Mouse (Mus musculus) gastrocnemius, postnatal 36 days (tissue): ENCODE data around the gene Ccno. TPM values are rescaled to one million over a fixed set of nuclear protein-coding genes. Genes with fewer than 3 reads are reported as not detected.
A peak's percentile ranks its signal among the peaks of the same experiment; 100 is the strongest.

Experiments
- DNase-seq, 2 experiments: peaks; one replicate each; pipeline ENCODE4 v3.0.0; 2022
- intact Hi-C: fragments of 180-260 bp; cut with DNase I; formaldehyde crosslinking; loops from one replicate; pipeline ENCODE4 v1.15.1; 2025
- long read RNA-seq, 2 experiments: library from polyadenylated mRNA; stranded (forward); transcript quantifications; one replicate each; pipeline ENCODE4 v2.0.0; 2021
- total RNA-seq, 2 experiments: library from RNA; stranded (reverse); gene quantifications; 2 replicates each; pipeline ENCODE4 v1.2.3; 2021

Ccno gene
- not detected for total RNA-seq
- long read RNA-seq, experiment 1, result 0 reads
- long read RNA-seq, experiment 2, result 0 reads

DNA sequence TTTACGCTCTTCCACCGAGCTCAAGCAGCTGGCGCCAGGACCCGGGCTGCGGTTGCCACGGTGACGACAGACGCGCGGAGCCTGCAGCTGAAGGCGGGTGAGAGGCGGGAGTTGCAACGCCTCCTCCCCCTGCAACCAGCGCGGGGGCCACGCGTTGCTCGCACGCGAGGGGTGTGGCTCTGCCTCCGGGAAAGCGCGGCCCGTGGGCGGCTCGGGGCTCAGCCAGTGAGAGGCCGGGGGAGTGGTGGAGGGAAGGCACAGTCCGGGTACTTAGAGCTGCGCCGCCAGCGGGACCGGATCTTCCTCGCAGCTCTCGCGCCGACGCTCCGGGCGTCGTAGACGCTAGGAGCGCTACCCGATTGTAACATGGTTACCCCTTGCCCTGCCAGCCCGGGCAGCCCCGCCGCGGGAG lies at the start of gene Ccno:
Gene Ccno, plus strand, starts transcription at position 271 of the 412 bp plus-strand sequence.
- intact Hi-C loops, result loop anchor here (2.0 kb wide), 1 partner anchor 59 kb away; no protein-coding TSS in a partner anchor

GRCm38 (mm10) chr13:112938130-112938529 lies 49.5 kb upstream of the Ccno start:
- intact Hi-C loops, result loop anchor here (10.0 kb wide), 1 partner anchor 97 kb away; the partner anchor contains the start of gene Cdc20b

More for the DNA sequence above, at the start of gene Ccno:
- peak; percentile 82 to 90 for DNase-seq

DNA sequence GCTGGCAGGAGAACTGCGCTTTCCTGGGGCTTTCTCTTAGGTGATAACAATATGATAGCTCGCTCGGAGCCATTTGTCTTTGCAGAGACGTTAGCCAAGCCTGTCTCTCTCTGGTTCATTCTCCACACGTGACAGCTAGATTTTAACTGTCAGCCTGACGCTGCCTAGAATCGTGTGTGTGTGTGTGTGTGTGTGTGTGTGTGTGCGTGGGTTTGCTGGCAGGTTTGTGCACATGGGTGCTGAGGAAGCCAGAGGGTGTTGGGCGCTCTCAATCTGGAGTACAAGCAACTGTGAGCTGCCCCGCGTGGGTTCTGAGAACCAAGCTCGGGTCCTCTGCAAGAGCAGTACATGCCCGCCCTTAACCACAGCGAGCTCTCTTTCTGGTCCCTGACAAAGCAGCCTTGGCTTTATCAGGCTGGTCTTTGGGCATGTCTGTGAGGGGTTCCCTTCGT lies 45.7 kb upstream of the Ccno start:
- intact Hi-C loops, result no loop called here
- DNase-seq, result no peak

More at GRCm38 (mm10) chr13:112938130-112938529, 49.5 kb upstream of the Ccno start:
- no peak for DNase-seq

DNA sequence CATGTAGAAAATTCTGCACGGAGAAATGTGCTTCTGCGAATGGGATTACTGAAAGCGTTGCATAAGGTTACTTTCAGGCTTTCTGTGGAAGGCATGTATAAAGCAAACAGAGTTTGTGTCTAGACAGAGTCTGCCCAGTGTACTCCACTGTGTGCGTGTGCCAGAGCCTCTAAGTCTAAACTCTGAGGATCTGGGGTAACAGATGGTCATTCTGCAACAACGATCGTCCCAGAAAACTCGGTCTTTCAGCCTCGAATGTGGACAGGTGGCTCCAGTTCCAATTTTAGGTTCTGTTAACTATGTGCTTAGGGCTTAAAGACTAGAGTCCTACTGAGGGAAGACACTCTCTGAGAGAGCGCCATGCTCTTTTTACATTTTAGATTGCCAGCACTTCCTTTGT lies 42.3 kb upstream of the Ccno start:
- intact Hi-C loops, result no loop called here
- no peak for DNase-seq

GRCm38 (mm10) chr13:112945900-112946299 lies 41.7 kb upstream of the Ccno start:
- no peak for DNase-seq
- intact Hi-C loops, result no loop called here

DNA sequence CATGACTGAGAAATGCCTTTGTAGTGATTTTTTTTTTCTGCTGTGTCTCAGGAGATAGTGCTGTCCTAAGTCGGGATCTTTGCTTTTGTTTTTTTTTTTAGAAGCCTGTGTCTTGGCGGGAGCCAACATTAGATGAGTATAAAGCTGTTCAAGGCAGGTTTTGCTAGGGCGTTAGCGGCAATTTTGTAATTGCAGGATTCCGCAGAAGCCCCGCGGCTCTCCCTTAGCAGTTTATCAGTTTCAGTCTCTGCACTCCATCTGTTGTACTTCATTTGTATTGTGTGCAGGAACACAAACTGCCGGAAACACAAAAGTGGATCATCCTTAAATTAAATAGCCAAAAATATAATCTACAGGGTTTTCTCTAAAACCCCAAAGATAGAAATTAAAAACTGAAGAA lies 33.5 kb upstream of the Ccno start:
- intact Hi-C loops, result no loop called here
- DNase-seq, result no peak

DNA sequence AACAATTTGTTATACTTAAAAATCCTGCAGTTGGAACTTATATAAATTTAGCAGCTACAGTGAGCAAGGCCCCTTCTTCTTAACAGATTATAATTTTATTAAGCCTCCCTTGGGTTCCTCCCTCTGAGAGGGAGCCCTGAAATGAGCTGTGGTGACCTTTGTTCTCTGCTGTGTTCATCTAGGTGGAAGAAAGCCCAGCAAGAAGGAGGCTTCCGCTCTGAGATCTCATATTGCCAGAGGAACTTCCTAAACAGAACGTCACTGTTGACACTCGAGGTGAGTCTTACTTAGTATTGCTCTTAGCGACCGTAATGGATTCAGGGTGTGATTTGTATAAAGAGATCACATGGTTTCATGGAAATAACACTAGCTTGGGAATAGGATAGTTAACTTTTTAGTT lies 24.5 kb upstream of the Ccno start:
- intact Hi-C loops, result no loop called here
- no peak for DNase-seq

DNA sequence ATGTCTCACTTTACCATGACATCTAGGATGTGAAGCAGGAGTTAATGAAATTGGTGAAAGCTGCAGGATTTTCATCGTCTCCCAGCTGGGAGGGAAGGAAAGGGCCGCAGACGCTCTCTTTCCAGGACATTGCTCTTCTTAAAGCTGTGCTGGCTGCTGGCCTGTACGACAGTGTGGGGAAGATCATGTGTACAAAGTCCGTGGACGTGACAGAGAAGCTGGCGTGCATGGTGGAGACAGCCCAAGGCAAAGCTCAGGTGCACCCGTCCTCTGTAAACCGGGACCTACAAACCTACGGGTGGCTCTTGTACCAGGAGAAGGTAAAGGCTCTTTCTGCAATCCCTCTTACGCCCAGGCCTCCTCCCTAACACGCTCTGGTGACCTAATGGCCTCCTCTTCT lies 23.2 kb upstream of the Ccno start:
- intact Hi-C loops, result no loop called here
- no peak for DNase-seq

DNA sequence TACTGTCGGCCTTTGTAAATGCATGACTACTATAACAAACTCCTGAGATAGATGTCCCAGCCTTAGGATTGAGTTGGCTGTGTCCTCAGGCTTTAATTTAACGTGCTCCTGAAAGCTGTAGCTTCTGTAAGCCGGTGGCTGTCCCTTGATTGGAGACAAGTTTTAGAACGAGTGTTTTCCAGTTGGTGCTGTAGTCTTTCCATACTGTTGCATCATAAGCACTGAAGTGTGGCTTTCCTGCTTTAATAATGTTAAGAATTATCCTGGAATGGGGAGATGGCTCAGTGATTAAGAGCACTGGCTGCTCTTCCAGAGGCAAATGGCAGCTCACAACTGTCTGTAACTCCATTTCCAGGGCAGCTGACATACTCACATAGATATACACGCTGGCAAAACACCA lies 20.3 kb upstream of the Ccno start:
- DNase-seq, result no peak
- intact Hi-C loops, result no loop called here

DNA sequence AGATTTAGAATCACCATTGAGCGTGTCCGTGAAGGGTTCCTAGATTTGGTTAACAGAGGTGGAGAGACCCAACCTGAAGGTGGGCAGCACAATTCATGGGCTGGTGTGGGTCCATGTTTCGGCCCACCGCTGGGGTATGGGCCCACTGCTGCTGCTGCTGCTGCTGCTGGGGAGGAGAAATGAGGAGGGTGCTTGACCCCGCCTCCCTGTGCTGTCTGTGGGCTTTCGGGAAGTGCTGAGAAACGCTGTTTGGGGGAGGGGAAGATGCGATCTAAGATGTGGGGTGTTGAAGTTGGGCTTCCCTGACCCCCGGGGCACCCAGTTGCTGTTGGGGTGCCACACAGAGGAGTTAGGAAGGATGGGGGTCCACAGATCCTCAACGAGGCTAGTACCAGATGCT lies 10.9 kb upstream of the Ccno start:
- no peak for DNase-seq
- intact Hi-C loops, result loop anchor here (10.0 kb wide), 1 partner anchor 58 kb away; the partner anchor contains the start of gene Cdc20b

DNA sequence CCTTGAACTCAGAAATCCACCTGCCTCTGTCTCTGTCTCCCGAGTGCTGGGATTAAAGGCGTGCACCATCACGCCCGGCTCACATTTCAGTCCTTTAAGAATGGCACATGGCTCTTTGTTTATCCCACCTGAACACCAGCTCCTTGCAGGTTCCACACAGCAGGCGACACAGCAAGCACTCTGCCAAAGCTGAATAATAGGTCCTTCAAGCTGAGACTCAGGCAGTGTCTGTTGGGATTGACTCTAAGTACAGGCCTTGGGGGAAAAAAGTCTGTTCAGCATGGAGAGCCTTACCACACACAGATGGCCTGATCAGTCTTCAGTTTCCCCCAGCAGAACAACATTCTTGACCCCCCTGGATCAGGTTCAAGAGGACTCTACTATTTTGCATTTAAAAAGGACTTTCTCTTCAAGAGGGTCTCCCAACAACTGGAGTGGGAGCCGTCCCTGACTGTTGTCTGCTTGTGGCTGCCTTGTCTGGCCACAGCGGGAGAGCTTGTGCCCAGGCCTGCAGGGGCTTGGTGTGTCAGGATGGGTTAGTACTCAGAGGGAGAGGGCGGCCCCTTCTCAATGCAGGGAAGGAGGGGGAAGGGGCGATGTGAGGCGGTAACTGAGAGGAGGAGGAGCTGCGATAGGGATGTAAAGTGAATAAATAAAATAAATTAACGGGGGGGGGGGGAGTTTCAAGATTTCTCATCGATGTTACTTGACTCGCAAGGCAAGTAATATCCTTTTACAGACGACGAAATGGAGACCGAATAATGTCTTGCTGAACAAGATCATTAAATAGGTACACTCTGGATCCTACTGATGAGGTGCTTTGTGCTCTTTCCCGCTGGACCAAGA lies 1.8 kb upstream of the Ccno start:
- DNase-seq, result no peak
- intact Hi-C loops, result loop anchor here (2.0 kb wide), 1 partner anchor 57 kb away; no protein-coding TSS in a partner anchor

DNA sequence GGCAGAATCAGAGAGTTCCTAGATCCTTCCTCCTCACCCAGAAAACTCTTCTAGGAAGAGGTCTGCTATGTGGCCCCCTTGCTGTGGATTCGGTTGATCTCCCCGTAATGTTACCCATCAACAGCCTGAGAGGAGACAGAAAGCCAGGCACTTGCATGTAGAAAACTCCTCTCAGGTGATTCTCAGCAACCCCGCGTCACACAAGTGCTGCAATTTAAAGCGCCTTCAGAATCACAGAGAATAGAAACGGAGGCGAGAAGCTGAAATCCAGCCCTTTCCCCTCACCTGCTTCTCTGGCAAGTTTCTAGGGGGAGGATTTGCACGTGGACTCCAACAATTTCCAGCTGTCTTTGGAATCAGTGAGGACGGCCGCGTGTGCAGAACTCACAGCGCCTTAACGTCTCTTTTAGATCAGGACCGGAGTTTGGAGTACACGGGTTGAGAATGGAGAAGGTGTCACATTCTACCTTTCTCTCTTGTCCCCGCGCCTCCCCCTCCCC lies 1.1 kb upstream of the Ccno start:
- intact Hi-C loops, result loop anchor here (2.0 kb wide), 1 partner anchor 58 kb away; no protein-coding TSS in a partner anchor

DNA sequence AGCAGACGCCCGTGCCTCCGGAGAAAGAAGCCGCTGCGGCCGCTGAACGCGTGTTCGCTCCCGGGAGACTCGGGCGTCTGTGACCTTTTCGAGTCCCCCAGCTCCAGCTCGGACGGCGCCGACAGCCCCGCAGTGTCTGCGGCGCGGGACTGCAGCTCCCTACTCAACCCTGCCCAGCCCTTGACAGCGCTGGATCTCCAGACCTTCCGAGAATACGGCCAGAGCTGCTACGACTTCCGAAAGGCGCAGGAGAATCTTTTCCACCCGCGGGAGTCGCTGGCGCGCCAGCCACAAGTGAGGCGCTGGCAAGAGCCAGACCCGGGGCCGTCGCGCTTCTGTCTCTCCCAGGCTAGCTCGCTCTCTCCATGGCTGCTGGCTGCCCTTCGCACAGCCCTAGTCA lies 389 bp downstream of the Ccno start:
- intact Hi-C loops, result loop anchor here (2.0 kb wide), 1 partner anchor 59 kb away; no protein-coding TSS in a partner anchor
- no peak for DNase-seq

More for the DNA sequence above, 1.1 kb upstream of the Ccno start:
- DNase-seq, result no peak

DNA sequence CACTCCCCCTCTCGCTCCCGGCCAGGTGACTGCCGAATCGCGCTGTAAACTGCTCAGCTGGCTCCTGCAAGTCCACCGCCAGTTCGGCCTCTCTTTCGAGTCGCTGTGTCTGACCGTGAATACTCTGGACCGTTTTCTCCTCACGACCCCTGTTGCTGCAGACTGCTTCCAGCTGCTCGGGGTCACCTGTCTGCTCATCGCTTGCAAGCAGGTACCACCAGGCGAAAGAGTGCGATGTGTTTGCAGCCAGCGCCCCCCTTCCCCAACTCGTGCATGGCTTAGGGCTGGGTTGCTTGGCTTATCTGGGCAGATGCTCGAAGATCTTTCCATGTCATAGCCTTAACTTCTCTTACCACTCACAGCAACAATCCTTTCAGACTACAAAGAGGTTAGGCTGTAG lies 1.3 kb downstream of the Ccno start:
- DNase-seq, result no peak
- intact Hi-C loops, result no loop called here

DNA sequence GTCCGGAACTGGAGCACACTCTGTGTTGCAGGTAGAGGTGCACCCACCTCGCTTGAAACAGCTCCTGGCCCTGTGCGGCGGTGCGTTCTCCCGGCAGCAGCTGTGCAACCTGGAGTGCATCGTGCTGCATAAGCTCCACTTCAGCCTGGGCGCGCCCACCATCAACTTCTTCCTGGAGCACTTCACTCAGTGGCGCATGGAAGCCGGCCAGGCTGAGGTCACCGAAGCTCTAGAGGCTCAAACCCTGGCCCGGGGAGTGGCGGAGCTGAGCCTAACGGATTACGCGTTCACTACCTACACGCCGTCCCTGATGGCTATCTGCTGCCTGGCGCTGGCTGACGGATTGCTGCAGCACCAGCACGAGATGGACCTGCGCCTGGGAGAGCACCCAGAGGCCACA lies 1.9 kb downstream of the Ccno start:
- no peak for DNase-seq
- intact Hi-C loops, result no loop called here

DNA sequence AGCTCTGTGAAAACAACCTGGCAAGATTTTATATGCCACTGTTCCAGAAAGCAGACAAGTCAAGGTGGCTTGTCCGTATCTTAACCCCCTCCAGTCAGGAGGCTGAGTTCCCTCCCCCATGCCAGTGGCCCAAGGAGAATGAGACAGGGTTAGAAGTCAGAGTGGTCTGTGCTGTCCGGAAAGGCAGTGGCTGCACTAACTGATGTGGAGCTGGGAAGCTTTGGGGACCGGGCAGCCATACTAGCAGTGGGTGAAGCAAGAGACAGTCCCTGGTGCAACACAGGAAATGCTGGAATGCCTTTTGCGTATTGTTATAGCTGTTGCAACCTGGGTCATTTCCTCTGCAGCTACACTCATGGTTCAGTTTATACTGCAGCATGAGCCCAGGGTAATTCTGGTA lies 2.7 kb downstream of the Ccno start:
- intact Hi-C loops, result no loop called here
- DNase-seq, result no peak

DNA sequence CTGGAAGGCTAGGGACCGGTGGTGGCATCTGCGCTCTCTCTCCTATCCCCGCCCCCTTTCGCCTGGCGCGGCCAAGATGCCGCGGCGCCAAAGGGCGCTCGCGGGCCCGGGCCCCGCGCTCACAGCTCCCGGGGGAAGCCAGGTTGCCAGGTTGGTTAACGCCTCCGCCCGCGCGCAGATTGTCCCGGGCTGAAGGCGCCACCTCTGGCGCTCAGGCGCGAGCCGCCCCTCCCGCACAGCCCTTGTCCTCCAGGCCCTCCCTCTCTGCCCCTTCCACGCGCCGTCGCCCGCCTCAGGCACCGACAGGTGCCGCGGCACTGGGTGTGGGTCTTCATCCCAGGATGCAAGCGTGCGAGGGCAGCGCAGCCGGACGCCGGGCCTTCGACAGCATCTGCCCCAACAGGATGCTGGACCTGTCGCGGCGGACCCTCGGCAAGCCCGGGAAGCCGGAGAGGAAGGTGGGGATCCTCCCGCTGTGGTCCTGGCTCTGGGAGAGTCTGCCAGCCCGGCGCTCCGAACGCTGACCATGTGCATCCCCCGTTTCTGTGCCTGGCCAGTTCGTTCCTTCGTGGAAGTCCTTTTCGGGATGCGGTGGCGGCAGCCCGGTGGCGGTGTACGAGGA lies 6.0 kb downstream of the Ccno start, which contains the start of gene Mcidas:
Gene Mcidas, plus strand, starts transcription at position 315 of the 622 bp plus-strand sequence.
- DNase-seq, result no peak
- intact Hi-C loops, result no loop called here

GRCm38 (mm10) chr13:112994191-112994590 lies 6.6 kb downstream of the Ccno start:
- DNase-seq, result no peak
- intact Hi-C loops, result no loop called here

GRCm38 (mm10) chr13:112996407-112996806 lies 8.8 kb downstream of the Ccno start:
- DNase-seq, result no peak
- intact Hi-C loops, result loop anchor here (5.0 kb wide), 1 partner anchor 36 kb away; no protein-coding TSS in a partner anchor

DNA sequence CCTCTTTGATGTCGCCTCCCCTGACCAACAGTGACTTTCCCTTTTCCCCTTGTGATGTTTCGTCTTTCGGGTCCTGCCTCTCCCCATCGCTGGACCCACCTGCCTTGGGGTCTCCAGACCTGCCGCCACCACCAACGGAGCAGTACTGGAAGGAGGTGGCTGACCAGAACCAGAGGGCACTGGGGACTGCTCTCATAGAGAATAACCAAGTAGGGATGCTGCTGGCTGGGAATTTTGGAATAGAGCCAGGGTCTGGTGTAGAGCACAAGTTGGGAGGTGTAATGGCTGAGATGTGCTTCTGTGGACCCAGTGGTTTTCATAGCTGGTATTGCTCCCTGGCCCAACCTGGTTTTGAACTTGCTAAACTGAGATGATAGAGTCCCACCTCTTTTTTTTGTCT lies 9.8 kb downstream of the Ccno start:
- no peak for DNase-seq
- intact Hi-C loops, result loop anchor here (5.0 kb wide), 1 partner anchor 35 kb away; no protein-coding TSS in a partner anchor
